Mouse (Mus musculus) embryonic fibroblast, embryonic 13.5 days (primary cell): ENCODE data around the gene Nt5c.

Experiments used
- CTCF ChIP-seq: IDR thresholded peaks from 2 replicates; pipeline ENCODE4 v1.5.1; 2011; ENCODE audit warnings: mild to moderate bottlenecking, control low read depth, low read length, moderate library complexity, borderline replicate concordance; ENCODE audit not compliant: insufficient read depth
- POLR2A ChIP-seq: IDR thresholded peaks from 2 replicates; pipeline ENCODE4 v1.6.1; 2011; ENCODE audit warnings: low read depth, mild to moderate bottlenecking, control low read depth, low read length, moderate library complexity

DNA sequence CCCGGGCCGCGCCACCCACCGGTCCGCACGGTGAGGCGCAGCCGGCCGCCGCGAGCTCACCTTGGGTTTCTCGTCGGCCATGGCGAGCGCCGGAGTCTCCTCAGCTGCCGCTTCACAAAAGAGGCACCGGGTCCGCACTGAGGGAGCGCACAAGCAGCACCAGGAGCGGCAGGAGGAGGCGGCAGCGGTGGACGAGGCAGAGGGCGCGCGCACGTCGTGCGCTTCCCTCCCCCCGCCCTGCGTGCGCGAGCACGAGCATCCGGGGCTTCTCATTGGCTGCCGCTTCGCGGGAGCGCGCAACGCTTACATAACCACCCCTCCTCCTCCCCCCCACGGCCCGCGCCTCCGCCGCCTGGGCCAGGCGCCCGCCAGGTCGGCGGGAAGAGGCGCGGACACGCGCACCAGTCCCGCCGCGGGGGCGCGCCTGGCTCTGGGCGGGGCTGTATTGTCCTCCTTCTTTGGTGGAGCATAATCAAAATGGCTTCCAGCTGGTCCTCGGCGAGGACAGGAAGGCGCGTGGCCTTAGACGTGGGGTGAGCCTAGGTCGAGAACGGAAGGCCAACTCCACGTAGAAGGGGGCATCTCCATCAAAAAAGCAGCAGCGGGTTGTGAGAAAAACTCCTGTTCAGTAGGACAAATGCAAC lies 44.5 kb upstream of the Nt5c start, which contains the start of gene Sumo2:
- TF ChIP-seq POLR2A: peak; percentile 73
- TF ChIP-seq CTCF: no peak
